Mouse (Mus musculus) thymus, postnatal 25 days (tissue): ENCODE measurements at regions not wholly inside any gene's neighbourhood (a gene's known extent, or its start where the extent isn't known, plus 50 kb on each side); places are given as distances from the start of the nearest gene placed in this dataset.

ENCODE experiments used
- DNase-seq: peaks from one replicate; pipeline ENCODE4 v3.0.0; 2022

GRCm38 (mm10) chr13:60237091-60237490, 59.9 kb upstream of the Gas1 start:
- no peak for DNase-seq

DNA sequence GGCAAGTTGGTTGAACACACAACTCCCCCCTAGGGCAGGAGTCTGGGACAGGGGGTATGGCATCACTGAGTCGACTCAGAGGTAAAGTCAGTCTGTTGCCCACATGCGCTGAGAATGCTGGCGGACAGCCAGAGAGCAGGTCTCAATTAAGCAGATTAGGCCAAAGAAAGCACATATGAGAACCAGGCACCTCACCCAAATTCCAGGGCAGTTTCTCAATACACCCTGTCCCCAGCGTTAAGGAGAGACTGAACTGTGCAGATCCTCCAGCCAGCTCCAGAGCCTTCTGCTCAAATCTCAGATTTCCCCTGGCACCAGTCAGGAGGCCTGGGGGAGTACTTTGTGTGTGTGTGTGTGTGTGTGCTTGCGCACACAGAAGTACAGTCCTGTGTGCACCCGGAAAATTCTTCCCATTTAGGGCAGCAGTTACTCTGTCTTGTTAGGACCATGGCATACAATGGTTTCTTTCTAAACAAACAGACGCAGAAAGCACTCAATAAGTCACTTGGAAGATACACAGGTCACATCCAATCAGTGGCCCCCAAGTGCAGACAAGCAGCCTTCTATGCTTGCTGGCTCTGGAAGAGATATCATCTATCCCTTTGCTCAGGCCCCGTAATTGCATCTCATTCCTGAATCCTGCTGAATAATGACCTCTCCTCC, 65.4 kb upstream of the Gas1 start:
- no peak for DNase-seq

GRCm38 (mm10) chr13:60243110-60243481, 65.9 kb upstream of the Gas1 start:
- DNase-seq = no peak

DNA sequence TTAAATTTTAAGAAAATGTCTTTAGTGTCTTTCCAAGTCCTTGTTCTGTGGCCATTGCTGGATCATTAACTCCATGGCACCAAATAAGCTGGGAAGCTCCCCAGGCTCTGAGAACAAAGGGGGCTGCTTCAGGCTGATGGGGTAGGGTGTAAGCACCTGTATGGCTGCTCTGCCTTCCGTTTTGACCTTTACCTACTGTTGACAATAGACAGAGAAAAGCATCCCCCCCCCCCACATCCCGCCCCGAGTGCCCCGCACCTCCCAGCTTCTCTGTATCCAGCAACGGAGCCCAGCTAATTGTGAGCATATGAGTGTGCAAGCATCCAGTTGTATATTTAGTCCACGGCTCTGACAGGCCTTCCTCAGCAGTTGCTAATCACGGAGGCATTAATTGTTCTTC, 78.0 kb upstream of the Gas1 start:
- no peak for DNase-seq

- DNase-seq = no peak
Measured at GRCm38 (mm10) chr13:60255715-60256114, 78.5 kb upstream of the Gas1 start.

DNA sequence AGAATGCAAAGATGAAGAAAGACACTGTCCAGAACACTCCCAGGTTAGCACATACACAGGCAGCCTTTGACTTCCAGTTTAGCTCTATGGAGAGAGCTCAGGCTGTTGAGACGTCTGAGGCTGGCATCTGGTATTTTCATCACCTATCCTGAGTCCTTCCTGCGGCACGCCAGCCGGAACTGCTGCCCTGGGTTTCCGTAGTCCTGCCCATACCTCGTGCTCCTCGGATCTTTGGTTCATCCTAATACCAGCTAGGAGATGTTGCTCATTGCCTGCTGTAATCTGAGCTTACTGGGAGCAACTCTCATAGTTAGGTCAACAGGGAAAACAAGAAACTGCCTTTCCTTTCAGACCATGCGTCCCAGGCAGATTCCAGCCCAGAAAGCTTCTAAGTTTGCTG, 79.8 kb upstream of the Gas1 start:
- DNase-seq = no peak

- DNase-seq = no peak
Measured at GRCm38 (mm10) chr13:60257878-60258277, 80.7 kb upstream of the Gas1 start.

GRCm38 (mm10) chr13:60262449-60263028, 85.4 kb upstream of the Gas1 start:
- DNase-seq = no peak

- no peak for DNase-seq
Measured at GRCm38 (mm10) chr13:60264504-60264903, 87.3 kb upstream of the Gas1 start.

DNA sequence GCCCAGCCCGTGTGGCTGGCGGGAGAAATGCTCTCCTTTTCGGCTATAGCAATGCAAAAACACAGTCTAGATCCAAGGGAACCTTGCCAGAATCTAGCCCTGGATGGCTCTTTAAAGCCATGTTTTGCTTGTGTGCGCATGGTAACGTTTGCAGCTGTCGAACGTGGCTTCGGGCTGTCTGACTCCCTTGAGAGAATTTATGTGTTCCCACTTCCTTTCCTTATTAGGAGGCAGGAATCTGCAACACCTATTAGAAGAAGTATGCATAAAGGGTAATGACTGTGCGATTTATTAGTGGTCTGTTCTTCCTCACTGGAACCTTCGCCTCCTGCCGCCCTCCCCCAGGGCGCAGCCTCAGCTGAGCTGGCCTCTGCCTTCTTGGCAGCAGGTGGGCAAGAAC, 90.4 kb upstream of the Gas1 start:
- no peak for DNase-seq

DNA sequence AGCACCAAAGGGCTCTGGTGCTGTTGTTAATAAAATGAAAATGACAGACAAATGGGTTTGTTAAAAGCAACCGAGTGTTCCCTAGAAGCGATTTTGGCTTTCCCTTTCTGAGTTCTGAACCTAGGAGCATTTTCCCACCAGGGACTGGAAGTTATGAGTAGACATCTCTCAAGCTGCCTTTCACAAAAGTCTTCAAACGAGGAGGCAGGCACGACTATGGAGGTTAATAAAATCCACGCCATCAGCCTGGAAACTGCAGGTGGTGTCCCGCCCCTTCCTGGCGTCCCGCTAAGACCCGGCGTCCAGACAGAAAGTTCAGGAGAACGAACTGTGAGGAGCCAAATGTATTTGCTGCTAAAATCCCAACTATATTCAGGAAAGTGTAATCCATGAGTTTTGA, 91.1 kb upstream of the Gas1 start:
- no peak for DNase-seq

GRCm38 (mm10) chr13:60269406-60269841, 92.3 kb upstream of the Gas1 start:
- DNase-seq = no peak

DNA sequence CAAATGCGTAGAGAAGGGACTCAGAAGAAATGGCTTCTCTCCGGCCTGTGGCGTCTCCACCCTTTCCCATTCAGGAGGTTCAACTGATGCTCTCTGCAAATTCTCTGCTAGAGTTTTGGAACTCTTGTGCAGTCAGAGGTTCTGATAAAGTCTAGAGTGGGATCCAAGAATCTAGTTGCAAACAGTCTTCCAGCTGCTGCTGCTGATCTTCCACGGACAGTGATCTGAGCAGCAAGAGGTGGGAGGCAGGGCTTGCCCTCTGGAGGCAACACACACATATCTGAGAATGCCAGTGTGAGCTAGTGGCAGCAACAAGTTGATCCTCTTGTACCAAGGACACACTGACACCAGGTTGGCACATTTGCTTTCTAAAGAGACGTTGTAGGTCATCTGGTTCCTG, 93.4 kb upstream of the Gas1 start:
- no peak for DNase-seq

- no peak for DNase-seq
Measured at GRCm38 (mm10) chr13:60273331-60273730, 96.2 kb upstream of the Gas1 start.

DNA sequence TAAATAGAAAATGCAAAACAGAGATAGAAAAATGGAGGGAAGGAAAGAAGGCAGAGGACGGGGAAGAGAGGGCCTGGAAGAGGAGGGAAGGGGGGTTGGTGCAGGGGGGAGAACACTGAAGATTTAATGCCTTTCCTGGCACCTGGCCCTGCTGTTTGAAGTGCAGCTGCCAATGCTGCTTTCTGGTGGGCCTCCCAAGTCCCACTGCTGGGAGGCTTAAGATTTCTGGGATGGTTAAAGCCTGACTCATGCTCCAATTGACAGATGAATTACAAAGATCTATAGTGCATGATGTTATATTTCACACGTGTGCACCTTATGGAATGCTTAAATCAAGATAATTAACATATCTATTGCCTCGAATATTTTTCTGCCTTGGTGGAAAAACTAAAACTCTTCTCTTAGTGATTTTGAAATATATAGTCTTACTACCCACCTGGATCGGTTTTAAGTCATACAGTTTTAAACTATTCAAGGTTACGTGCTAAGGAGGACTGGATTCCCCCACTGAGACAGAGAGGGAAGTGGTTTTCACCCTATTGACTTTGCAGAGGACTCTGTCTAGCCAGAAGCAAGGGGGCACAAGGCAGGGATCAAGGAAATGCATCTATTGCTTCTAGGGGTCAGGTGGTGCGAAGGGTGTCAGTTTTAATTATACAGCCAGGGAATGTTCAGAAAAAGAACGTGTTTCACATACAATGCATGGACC, 105.5 kb upstream of the Gas1 start:
- DNase-seq = no peak

DNA sequence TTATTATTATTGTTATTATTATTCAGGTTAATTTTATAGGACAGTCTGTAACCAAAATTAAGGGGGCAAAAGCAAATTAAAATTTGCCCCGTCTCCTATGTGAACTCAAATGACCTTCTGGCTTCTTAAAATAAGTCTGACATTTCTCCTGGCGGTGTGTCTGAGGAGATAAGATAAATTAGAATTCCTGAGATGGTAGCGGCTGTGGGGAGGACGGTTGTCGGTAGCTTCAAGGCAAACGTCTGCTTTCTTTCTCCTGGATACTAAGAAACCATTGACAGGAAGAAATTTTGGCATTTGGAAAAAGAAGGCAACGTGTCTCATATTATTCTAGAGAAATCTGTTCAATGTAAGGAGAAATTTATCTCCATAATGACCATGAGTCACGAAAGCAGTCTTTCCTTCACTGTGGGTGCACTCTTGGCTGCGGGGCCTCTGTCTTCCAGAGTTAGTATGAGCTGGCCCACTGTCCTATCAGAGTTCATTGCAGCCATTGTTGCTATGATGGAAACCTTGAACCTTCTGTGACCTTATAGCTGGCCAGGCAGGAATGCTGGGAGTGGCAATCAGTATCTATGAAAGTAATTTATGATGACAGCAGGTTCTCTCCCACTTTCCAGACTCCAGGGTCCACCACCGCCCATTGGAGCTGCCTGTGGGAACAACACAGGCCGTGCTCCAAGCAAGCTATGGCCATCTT, 109.5 kb upstream of the Gas1 start:
- DNase-seq = no peak

GRCm38 (mm10) chr13:60289650-60290049, 112.5 kb upstream of the Gas1 start:
- DNase-seq = no peak

DNA sequence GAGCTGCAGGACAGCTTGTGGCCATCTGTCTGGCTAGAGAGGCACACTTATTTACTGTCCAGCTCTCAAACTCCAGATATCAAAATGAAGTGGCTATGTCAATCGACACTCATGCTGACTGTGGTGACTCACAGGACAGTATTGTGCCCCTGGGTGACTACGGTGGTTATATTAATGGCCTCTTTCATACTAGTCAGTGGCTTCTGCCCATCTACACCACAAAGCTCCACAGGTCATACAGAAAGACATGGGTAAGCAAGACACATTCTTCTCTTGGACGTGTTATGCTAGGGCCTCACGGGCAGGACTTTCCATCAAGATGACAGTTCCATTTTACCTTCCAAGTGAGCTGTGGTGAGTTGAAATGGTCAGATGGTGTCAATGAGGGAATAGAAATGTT, 113.7 kb upstream of the Gas1 start:
- DNase-seq = no peak

DNA sequence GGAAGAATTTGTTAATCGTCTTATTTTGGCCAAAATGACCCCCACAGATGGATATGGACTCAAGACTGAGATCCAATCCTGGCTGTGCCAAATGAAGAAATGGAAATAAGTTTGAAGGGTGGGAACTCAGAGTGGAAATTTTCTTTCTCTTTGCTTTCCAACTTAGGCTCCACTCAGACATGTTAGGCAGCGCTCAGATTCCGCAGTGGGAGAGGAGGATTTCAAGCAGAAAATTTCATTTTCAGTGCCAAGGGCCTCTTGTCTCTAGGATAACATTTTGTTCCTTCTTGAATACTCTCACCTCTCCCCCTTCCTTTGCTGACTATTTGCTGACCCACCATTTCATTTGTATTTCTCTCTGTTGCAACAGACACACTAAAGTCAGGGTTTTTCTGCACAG, 114.2 kb upstream of the Gas1 start:
- no peak for DNase-seq

DNA sequence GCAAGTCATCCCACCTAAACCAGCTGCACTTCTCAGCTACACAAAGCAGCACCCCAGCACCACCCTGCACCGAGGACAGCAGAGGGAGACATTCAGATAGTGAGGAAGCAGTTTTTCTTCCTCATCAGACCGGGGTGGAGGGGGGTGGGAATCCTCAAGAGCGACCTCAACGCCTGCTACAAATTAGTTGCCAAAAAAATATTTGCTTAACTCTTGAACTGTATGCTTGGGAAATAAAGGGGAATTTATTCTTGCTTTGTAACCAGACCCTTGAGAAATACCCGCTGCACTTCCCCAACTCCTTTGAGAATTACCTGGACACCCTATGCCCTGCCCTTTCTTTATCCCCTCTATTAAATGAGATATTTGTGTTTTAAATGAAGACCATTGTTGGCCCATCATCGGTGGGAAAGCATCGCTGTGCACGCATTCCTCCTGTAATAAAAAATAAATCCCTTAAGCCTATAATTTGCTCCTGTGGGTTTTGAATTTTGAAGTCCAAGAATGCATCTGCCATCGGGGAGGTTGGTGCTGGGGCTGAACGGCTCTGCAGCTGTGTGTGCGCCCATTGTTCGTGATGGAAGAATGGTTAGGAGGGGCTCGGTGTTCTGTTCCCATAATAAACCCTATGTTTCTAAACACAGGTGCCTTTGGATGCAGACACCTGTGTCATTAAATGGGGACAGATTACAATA, 119.2 kb upstream of the Gas1 start:
- no peak for DNase-seq

DNA sequence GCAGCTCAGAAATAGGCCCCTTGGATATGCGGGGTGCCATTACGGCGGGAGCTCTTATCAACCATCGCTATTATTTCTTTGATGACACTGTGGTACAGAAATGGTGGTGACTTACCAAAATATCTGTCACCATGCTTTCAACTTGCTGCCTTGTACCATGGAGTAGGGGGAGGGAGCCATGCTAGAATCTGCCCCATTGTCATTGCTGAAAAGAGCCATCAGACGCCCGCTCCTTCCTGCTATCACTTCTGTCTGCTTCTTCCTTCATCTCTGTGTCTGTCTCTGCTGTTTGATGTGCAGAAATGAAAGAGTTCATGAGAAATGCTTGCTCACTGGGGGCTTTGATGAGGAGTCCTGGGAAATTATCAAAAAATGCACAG, 119.7 kb upstream of the Gas1 start:
- DNase-seq = no peak

DNA sequence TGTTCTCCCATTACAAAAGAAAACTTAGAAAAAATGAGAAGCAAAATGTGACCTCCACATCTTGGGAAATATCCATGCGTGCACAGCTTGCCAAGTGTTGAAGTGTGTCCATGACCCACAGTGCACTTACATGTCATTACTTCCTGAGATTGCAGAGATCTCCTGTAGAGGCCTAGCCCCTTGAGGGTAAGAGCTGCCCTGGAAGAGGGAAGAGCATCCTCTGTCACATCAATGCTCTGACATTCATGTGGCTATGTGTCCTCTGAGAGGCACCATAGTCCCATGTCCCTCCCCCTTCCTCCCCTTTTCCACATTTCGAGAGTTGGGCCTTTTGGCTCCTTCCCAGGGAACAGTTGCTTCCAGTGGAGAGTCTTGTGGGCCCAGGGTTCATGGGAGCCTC, 121.4 kb upstream of the Gas1 start:
- no peak for DNase-seq

DNA sequence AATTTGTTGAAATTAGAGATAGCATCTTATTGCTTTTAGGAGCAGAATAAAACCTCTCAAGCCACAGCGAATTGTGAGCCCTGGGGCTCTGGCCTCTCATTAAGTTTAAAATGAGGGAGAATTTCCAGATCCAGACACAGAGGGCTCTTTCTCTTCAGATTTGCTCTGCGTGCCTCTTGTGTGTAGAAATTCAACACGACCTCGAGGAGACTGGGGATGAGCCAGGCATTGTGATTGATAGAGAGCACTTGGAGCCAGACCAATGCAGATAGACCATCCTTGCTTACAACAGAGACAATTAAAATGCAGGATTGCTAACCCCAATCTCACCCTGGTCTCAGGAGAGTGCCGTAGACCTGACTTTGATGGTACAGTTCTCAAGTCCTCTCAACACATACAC, 121.9 kb upstream of the Gas1 start:
- DNase-seq = no peak
